In genomic region chr11:84701319-84702175, GRCm38 (mm10) we compare ENCODE assay signal across 9 mouse cellular contexts.
A peak's percentile ranks its signal among the peaks of the same experiment; 100 is the strongest.
DNase-seq lines count a peak whose midpoint lies in the region; ATAC-seq lines count a peak whose summit lies in the region.
"Had no signal": no experiment of that assay in that cellular context is flagged by ENCODE, and none has a peak within 500 bp of the region (broad histone marks: within the 10 kb centered on the region; RNA-seq: fewer than 3 reads in every experiment).

No protein-coding gene starts in this region.

- no peak for DNase-seq in heart, postnatal 36 days
- peak; percentile 95 for DNase-seq in MEL-GATA-1-ER (ENCODE audit: extremely low read depth, low read depth)
- no peak for DNase-seq in adrenal gland, adult (ENCODE audit: inconsistent age in 2 of 2, low spot score in 1 of 2)
- no peak for DNase-seq in urinary bladder, postnatal 10 days (ENCODE audit: low spot score)
- no peak for DNase-seq in adrenal gland, adult 18-20 months (ENCODE audit: low spot score in 2 of 2)
- DNase-seq: adrenal gland, postnatal 14 days had no signal

- ATAC-seq in heart, embryonic 11.5 days (replicated peaks; ENCODE audit: insufficient number of reproducible peaks, low FRiP score, low TSS enrichment): no peak
- ATAC-seq in forebrain, embryonic 13.5 days: peak; percentile 43; the same call in 1 of the 2 replicates
- ATAC-seq in liver, embryonic 16.5 days (ENCODE audit: low read depth): peak; percentile 90

- H3K9ac ChIP-seq in heart, embryonic 11.5 days (ENCODE audit: low read depth, low read length): peak overlapping the region; percentile 44; the same call in 1 of the 2 replicates
- peak overlapping the region; percentile 46 for H3K9ac ChIP-seq in forebrain, embryonic 13.5 days
- 0 out of 2 replicates have a peak overlapping the region, but pooled peaks have one; percentile 33 for H3K9ac ChIP-seq in liver, embryonic 16.5 days (ENCODE audit: low read depth, low read length)

- no peak overlapping the region for H3K27ac ChIP-seq in heart, embryonic 11.5 days (ENCODE audit: low read depth, low read length)
- H3K27ac ChIP-seq in forebrain, embryonic 13.5 days: peak overlapping the region; percentile 48; the same call in 1 of the 2 replicates
- peak overlapping the region; percentile 55 for H3K27ac ChIP-seq in liver, embryonic 16.5 days (ENCODE audit: low read length)

- H3K4me2 ChIP-seq in heart, embryonic 11.5 days: peak overlapping the region; percentile 60
- H3K4me2 ChIP-seq in forebrain, embryonic 13.5 days: peak overlapping the region; percentile 50
- H3K4me2 ChIP-seq in liver, embryonic 16.5 days (ENCODE audit: low read depth, low read length): peak overlapping the region; percentile 46

- peaks cover 10% of the 10 kb centered on the region; the same call in 1 of the 2 replicates for H3K4me1 ChIP-seq in heart, embryonic 11.5 days (ENCODE audit: control insufficient read depth, insufficient read depth, low read length)
- H3K4me1 ChIP-seq in forebrain, embryonic 13.5 days: peaks cover 32% of the 10 kb centered on the region
- H3K4me1 ChIP-seq in liver, embryonic 16.5 days (ENCODE audit: control insufficient read depth, low read depth, low read length): peaks cover 27% of the 10 kb centered on the region

- H3K27me3 ChIP-seq in heart, embryonic 11.5 days (ENCODE audit: control insufficient read depth, insufficient read depth, low read length): peaks cover 13% of the 10 kb centered on the region; the same call in 1 of the 2 replicates
- H3K27me3 ChIP-seq in forebrain, embryonic 13.5 days: peaks cover 83% of the 10 kb centered on the region
- H3K27me3 ChIP-seq in liver, embryonic 16.5 days (ENCODE audit: control insufficient read depth, insufficient read depth, low read depth, low read length): no peaks in the 10 kb centered on the region; the same call in 1 of the 2 replicates

- intact Hi-C loops in heart, postnatal 36 days (cut with DNase I): no loop called here

- H3K36me3 ChIP-seq in heart, embryonic 11.5 days (ENCODE audit: control insufficient read depth, insufficient read depth, low read length): no peaks in the 10 kb centered on the region
- no peaks in the 10 kb centered on the region for H3K36me3 ChIP-seq in forebrain, embryonic 13.5 days (ENCODE audit: poor library complexity, severe bottlenecking)
- no peaks in the 10 kb centered on the region for H3K36me3 ChIP-seq in liver, embryonic 16.5 days (ENCODE audit: control insufficient read depth, insufficient read depth)

- H3K9me3 ChIP-seq in heart, embryonic 11.5 days (replicated peaks; ENCODE audit: control insufficient read depth, low read length): no peaks in the 10 kb centered on the region
- no peaks in the 10 kb centered on the region for H3K9me3 ChIP-seq in forebrain, embryonic 13.5 days (replicated peaks)
- no peaks in the 10 kb centered on the region for H3K9me3 ChIP-seq in liver, embryonic 16.5 days (replicated peaks; ENCODE audit: control insufficient read depth, low read length)

- WGBS in heart, embryonic 11.5 days (ENCODE audit: insufficient replicate concordance): 2% methylated on average over 28 of the region's 28 CpGs
- WGBS in forebrain, embryonic 13.5 days: 3% methylated on average over 28 of the region's 28 CpGs
- 2% methylated on average over 28 of the region's 28 CpGs for WGBS in liver, embryonic 16.5 days (ENCODE audit: insufficient replicate concordance)

- H3K4me3 ChIP-seq in heart, embryonic 11.5 days (ENCODE audit: low read depth, low read length): no peak overlapping the region
- H3K4me3 ChIP-seq in forebrain, embryonic 13.5 days: 0 out of 2 replicates have a peak overlapping the region, but pooled peaks have one; percentile 4
- peak overlapping the region; percentile 18 for H3K4me3 ChIP-seq in liver, embryonic 16.5 days (ENCODE audit: low read depth, low read length)
